Mouse (Mus musculus) gastrocnemius, adult 2 months (tissue): ENCODE results near the gene Dennd4a. TPM values are rescaled to one million over a fixed set of nuclear protein-coding genes. Genes with fewer than 3 reads are reported as not detected.

ENCODE experiments used
- DNase-seq: peaks from one replicate; pipeline ENCODE4 v3.0.0; 2022
- H3K27ac ChIP-seq: fragments of 200-600 bp; 2 replicates; pipeline ENCODE4 v1.8.1; 2022; ENCODE audit warnings: mild to moderate bottlenecking
- H3K4me3 ChIP-seq: fragments of 200-600 bp; 2 replicates; pipeline ENCODE4 v1.8.1; 2022; ENCODE audit warnings: mild to moderate bottlenecking, moderate library complexity
- CTCF ChIP-seq: fragments of 200-600 bp; IDR thresholded peaks from 2 replicates; pipeline ENCODE4 v1.8.1; 2022; ENCODE audit warnings: antibody characterized with exemption, mild to moderate bottlenecking, moderate library complexity
- intact Hi-C: fragments of 180-260 bp; cut with DNase I; formaldehyde crosslinking; loops from one replicate; pipeline ENCODE4 v1.15.1; 2025
- total RNA-seq, 2 experiments: library from RNA; stranded (reverse); gene quantifications; 2 replicates each; pipeline ENCODE4 v1.2.3; 2021

Gene Dennd4a
- total RNA-seq, 2 experiments from 2014 or later: 2.7 to 3.8 TPM

DNA sequence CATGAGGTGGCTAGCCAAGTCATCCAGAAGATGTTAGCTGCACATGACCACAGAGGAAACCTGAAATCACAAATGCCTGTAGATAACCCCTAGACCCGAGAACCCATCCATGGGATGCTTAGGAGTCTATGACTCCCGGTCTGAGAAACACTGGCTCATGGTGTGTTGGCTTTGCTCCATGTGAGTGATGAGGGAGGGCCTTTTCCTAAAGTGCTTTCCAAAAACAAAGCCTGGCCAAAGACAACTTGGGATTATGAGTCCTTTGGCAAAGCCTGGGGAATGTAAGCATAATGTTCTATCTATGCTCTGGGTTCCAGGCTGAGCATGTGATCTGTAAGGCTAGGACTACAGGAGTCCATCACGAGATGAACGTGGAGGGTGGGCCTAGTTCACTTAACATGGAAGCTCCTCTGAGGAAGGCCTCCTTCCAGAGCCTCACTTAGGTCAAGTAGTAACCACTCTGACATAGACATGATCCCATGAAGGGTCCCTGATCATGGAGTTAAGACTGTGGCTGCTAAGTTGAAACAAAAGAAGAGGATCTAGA, 33.6 kb upstream of the Dennd4a start:
- no peak overlapping the region for H3K27ac ChIP-seq
- intact Hi-C loops: loop anchor here (5.0 kb wide), 1 partner anchor 175 kb away; the partner anchor contains the start of gene Slc24a1
- no peak for DNase-seq
- no peak overlapping the region for H3K4me3 ChIP-seq
- no peak for TF ChIP-seq CTCF

DNA sequence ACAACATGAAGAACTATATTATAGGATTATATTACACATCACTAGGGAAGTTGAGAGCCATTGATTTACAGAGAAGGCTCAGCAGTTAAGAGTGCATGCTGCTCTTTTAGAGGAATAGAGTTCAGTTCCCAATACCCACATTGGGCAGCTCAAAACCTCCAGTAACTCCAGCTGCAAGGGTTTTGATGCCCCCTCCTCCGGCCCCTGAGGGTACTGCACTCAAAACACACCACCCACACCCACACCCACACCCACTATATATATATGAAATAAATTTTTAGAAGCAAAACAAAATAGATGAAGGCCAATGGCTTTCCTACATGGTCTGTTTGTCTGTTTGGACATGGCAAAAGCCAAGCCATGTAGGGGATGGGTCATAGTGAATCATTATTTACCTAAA, 33.0 kb upstream of the Dennd4a start:
- Histone ChIP-seq H3K27ac (no peak overlapping the region), H3K4me3 (no peak overlapping the region)
- TF ChIP-seq CTCF: no peak
- no peak for DNase-seq
- intact Hi-C loops: loop anchor here (2.0 to 5.0 kb wide), 4 partner anchors 85 to 174 kb away; partner anchors contain the start of gene Slc24a1

DNA sequence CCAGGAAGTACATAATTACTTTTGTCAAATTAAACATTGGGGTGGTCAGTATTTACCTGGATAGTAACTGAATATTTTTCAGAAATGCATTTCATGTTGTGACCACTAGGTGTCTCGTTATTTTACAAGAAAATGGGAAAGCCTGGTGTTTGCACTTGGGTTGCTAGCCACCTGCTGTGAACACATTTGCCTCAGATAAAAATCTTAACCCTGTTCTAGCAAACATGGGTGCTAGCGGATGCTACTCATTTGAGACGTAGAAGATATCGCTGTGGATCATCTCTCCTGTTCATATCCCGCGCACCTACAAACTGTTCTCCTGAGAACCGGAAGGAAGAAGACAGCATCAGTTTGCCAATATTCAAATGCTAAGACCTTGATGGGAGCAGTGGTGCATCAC, 31.5 kb upstream of the Dennd4a start:
- intact Hi-C loops: loop anchor here (2.0 to 5.0 kb wide), 4 partner anchors 83 to 173 kb away; partner anchors contain the start of gene Slc24a1

DNA sequence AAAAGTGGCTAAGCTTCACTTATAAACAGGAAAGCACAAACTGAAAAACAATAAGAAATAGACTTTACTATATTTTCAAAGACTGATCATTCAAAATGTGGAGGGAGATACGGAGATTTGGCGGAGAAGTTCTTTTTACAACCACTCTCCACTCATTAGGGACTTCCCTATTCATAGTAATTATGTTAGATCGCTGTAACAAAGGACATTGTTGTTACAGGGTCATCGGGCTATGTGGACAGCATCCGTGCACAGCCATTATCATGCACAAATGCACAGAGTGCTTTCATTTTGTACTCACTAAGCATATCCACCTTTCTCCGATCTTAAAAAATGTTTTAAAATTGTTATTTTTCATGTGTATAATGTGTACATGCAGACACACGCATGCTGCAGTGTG, 27.6 kb upstream of the Dennd4a start:
- TF ChIP-seq CTCF: no peak
- Histone ChIP-seq H3K27ac (no peak overlapping the region), H3K4me3 (no peak overlapping the region)
- no peak for DNase-seq
- intact Hi-C loops: no loop called here

More for the DNA sequence above, 31.5 kb upstream of the Dennd4a start:
- Histone ChIP-seq H3K27ac (no peak overlapping the region), H3K4me3 (no peak overlapping the region)
- TF ChIP-seq CTCF: peak; percentile 76
- DNase-seq: no peak

DNA sequence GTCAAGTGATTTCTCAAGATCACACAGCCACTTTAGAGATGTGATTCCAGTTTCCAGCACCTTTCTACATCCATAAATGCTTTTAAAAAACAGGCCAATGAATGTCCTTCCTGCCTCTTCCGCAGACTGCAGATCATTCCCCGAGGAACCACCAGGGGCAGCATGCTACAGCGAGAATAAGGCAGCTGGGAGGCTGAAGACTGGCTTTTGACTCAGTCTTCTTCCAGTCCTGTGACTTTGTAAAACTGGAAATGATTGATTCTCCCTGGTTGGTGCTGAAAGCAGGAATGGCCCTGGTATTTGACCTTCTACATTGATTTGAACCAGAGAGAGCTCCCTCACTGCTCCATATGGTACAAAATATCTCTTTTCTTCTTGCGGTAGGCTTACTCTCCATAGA, 26.3 kb upstream of the Dennd4a start:
- DNase-seq: peak; percentile 74
- intact Hi-C loops: no loop called here
- peak; percentile 84 for TF ChIP-seq CTCF
- Histone ChIP-seq H3K27ac (no peak overlapping the region), H3K4me3 (no peak overlapping the region)

DNA sequence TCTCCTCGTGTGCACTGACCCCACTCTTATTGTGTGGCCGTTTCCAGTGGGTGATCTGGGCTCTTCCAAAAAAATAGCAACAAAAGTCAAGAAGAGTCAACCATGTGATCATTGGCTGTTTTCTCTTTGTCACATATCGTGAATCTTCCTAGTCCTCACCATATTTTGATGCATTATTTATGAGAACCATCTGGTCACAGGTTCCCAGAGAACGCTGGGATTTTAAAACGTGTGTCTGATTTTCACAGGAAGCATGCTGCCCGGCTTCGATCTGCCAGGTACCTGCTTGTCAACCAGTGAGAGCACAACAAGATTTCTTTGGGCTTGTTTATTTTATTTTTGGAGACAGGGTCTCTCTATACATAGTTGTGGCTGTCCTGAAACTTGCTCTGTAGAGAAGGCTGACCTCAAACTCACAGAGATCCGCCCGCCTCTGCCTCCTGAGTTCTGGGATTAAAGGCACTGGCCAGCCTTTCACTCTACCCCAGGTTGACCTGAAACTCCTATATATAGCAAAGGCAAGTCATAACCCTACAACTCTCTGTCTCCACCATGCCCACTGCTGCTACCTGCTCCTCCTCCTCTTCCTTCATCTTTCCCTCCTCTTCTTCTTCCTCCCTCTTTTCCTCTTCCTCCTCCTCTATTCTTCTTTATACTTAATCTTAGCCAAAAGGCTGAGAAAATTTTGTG, 24.8 kb upstream of the Dennd4a start:
- intact Hi-C loops: no loop called here
- H3K4me3 ChIP-seq: no peak overlapping the region
- H3K27ac ChIP-seq: no peak overlapping the region
- TF ChIP-seq CTCF: no peak
- no peak for DNase-seq

DNA sequence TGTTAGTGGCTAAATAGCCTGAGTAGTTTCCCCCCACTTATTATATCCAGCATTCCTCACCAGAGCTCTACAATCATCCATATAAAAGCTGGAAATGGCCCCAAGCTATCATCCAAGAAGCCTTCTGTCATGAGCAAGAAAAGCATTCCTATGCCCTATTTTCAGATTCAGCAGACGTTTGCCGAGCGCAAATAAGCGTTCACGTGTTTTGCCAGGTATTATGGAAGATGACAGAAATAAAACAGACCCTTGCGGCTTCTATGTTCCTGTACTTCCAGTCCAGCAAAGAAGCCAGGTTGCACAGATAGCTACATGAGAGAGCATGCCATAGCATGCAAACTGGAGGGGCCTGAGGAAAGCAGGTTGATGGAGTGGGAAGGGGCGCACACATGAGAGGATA, 23.1 kb upstream of the Dennd4a start:
- no peak overlapping the region for H3K27ac ChIP-seq
- DNase-seq: no peak
- no peak overlapping the region for H3K4me3 ChIP-seq
- no peak for TF ChIP-seq CTCF
- intact Hi-C loops: no loop called here

DNA sequence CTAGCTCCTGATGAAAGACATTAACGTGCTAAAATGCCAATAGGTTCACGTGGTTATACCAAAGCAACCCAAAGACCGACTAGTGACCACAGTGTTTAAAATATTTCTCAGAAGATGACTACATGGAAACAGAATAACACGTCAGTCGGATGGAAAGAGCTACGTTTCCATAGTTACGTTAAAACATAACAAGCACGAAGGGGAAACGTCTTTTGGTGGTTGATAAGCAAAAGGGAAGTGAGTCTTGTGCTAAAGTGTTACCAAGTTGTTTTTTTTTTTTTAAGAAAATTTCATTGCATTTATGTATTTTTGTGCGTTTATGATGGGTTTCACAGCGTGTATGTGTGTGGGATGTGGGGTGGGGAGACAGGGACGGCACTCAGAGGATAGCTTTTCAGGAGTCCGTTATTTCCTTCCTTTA, 21.8 kb upstream of the Dennd4a start:
- peak overlapping the region; percentile 16; the same call in 1 of the 2 replicates for H3K27ac ChIP-seq
- H3K4me3 ChIP-seq: 0 out of 2 replicates have a peak overlapping the region, but pooled peaks have one; percentile 1
- DNase-seq: no peak
- TF ChIP-seq CTCF: no peak
- intact Hi-C loops: no loop called here

DNA sequence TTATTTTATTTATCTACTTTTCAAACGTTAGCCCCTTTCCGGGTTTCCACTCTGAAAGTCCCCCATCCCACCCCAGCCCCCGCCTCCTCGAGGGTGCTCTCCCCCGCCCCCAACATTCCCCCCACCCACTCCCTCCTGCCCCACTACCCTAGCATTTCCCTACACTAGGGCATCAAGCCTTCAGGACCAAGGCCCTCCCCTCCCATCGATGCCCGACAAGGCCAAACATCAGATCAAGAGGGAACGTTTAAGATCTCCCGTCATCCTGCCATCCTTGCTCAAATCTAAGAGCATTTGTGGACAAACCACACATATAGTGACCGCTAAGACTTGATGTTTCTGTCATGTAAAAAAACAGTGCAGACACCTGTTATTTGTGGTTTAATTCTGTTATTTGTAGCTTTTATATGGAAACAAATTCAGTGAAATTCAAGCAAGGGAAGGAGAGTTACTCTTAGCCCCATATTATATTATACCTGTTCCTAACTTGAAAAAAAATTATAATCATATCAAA, 21.2 kb upstream of the Dennd4a start:
- Histone ChIP-seq H3K27ac (peak overlapping the region; percentile 16; the same call in 1 of the 2 replicates), H3K4me3 (no peak overlapping the region)
- intact Hi-C loops: no loop called here
- DNase-seq: no peak
- no peak for TF ChIP-seq CTCF

DNA sequence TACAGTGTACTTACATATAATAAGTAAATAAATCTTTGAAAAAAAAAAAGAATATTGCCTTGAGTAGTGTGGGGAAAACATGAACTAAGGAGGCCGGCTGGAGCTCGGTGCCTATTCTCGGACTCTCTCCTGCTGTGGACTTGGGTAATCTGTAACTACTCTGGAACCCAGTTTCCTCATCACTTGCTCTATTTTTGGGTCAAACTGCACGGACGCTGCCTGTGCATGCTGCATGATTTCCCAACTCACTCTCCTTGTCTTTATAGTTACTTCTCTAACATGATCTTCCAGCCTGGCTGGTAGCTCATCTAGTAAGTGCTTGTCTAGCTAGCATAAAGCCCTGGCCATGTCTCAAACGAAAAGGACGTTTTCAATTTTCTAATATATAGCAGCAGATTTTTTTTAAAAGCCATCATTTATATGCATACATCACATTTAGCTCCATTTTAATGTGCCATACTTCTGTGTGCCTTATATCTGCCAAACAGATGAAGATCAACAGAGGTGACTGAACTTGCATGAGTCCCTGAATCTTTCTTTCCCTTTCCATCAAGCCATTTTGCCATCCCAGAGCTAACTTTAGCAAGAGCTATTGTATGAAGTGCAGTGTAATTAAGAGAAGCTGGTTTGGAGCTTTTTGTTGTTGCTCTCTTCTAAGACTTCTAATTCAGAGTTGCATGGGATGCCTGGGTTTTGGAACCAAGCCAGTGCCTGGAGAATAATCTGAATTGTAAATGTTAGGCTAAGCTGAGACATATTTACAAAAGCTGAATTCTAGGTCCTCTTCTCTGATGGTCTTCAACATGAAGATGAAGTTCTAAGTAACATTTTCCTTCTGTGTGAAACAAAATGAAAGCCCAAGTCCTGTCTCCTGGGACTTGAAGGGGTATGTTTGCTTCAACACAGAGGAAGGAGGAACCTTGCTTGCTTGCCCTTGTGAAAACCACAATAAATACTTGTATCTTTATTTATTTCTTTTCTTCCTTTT, 20.2 kb upstream of the Dennd4a start:
- Histone ChIP-seq H3K4me3 (no peak overlapping the region), H3K27ac (peak overlapping the region; percentile 50)
- intact Hi-C loops: no loop called here
- TF ChIP-seq CTCF: no peak
- peak; percentile 18 for DNase-seq

DNA sequence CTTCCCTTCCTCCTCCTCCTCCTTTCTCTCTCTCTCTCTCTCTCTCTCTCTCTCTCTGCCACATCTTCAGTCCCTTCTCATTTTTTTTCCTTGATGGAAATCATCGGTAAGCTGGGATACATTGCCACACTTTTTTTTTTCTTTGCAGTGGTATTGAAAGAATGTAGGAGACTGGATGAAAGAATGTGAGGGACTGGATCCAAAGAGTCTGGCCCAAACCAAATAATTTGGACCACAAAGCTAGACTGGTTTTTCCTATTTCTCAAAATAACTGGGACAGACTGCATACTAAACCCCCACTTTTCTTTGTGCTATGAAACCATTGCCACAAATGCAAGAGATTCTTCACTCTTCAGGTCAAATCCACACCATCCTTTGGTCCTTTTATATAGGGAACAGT, 19.5 kb upstream of the Dennd4a start:
- TF ChIP-seq CTCF: no peak
- no peak for DNase-seq
- Histone ChIP-seq H3K27ac (peak overlapping the region; percentile 13), H3K4me3 (no peak overlapping the region)
- intact Hi-C loops: no loop called here
